Mouse (Mus musculus) heart, embryonic 14.5 days (tissue): ENCODE measurements around the gene Anapc4. TPM values are rescaled to one million over a fixed set of nuclear protein-coding genes. Genes with fewer than 3 reads are reported as not detected.

Experiments used
- ATAC-seq: fragments of 200-750 bp; cut with Nextera tagmentation; 2 replicates; pipeline ENCODE4 v1.8.0; 2017; ENCODE audit warnings: low read depth, moderate TSS enrichment; ENCODE audit not compliant: insufficient number of reproducible peaks, insufficient read depth, low FRiP score
- H3K27ac ChIP-seq, 2 experiments: fragments of 200-500 bp in 1 of 2; fragments of 300-500 bp in 1 of 2; sonication (generic) in 1 of 2; replicated peaks in 1 of 2; 2 replicates each; pipeline ENCODE4 v1.5.1; 2012 to 2014; ENCODE audit warnings: low read depth in 2 of 2, low read length in 2 of 2, control low read depth in 1 of 2, mild to moderate bottlenecking in 1 of 2, mixed read lengths in 1 of 2; ENCODE audit not compliant: control insufficient read depth in 1 of 2, insufficient read depth in 1 of 2
- H3K27me3 ChIP-seq: fragments of 300-500 bp; sonication (generic); 2 replicates; pipeline ENCODE4 v1.6.1; 2014; ENCODE audit warnings: mild to moderate bottlenecking, low read length, control low read depth; ENCODE audit not compliant: control insufficient read depth, insufficient read depth
- H3K36me3 ChIP-seq: fragments of 300-500 bp; sonication (generic); 2 replicates; pipeline ENCODE4 v1.6.1; 2014; ENCODE audit warnings: mild to moderate bottlenecking, control low read depth, low read length, mixed read lengths; ENCODE audit not compliant: control insufficient read depth, insufficient read depth
- H3K4me1 ChIP-seq, 2 experiments: fragments of 200-500 bp in 1 of 2; fragments of 300-500 bp in 1 of 2; sonication (generic) in 1 of 2; 2 replicates each; pipeline ENCODE4 v1.6.1; 2012 to 2014; ENCODE audit warnings: low read length in 2 of 2, control low read depth in 1 of 2, mixed read lengths in 1 of 2; ENCODE audit not compliant: control insufficient read depth in 2 of 2, insufficient read depth in 2 of 2
- H3K4me2 ChIP-seq: fragments of 300-500 bp; sonication (generic); 2 replicates; pipeline ENCODE4 v1.6.1; 2014; ENCODE audit warnings: mild to moderate bottlenecking, low read length
- H3K4me3 ChIP-seq, 2 experiments: fragments of 200-500 bp in 1 of 2; fragments of 300-500 bp in 1 of 2; sonication (generic) in 1 of 2; 2 replicates each; pipeline ENCODE4 v1.5.1; 2012 to 2014; ENCODE audit warnings: low read length in 2 of 2, mild to moderate bottlenecking in 2 of 2, control low read depth in 1 of 2, low read depth in 1 of 2, moderate library complexity in 1 of 2; ENCODE audit not compliant: control insufficient read depth in 1 of 2, insufficient read depth in 1 of 2
- H3K9ac ChIP-seq: fragments of 300-500 bp; sonication (generic); 2 replicates; pipeline ENCODE4 v1.6.1; 2014; ENCODE audit warnings: mild to moderate bottlenecking, low read length
- H3K9me3 ChIP-seq: fragments of 300-500 bp; sonication (generic); 2 replicates; pipeline ENCODE4 v1.6.1; 2016; ENCODE audit warnings: low read length, control low read depth; ENCODE audit not compliant: control insufficient read depth
- WGBS: fragments of 180-500 bp; shearing (Covaris S2); extraction: QIAGEN DNeasy Blood & Tissue Kit; methylation state at CpG from one replicate; pipeline ENCODE4 v1.1.7; 2014; 5-methylcytosine and 5-hydroxymethylcytosine counted together
- polyA plus RNA-seq: library from polyadenylated mRNA; unstranded; fragments of >200 nt; fragmentation: Nextera tagmentation; extraction: Ambion mirVana; gene quantifications from 2 replicates; pipeline ENCODE4 v1.2.1, GENCODE M21; 2014

Gene Anapc4
- 68.2 and 77.2 TPM in 2 replicates for polyA plus RNA-seq

- Histone ChIP-seq H3K36me3 (peaks cover 25% of the 10 kb centered on the region), H3K27me3 (no peaks in the 10 kb centered on the region), H3K4me2 (peak within 1 kb of the TSS; percentile 85), H3K9me3 (no peaks in the 10 kb centered on the region), H3K9ac (peak within 1 kb of the TSS; percentile 96), H3K27ac (peak within 1 kb of the TSS; percentile 91 to 93), H3K4me3 (peak within 1 kb of the TSS; percentile 88 to 95), H3K4me1 (peaks cover 3 to 9% of the 10 kb centered on the region in 2 experiments)
- ATAC-seq, result peak; percentile 100
- WGBS, result under 1% methylated on average over 50 of the region's 50 CpGs
Observed at GRCm38 (mm10) chr5:52833761-52834274, at the start of gene Anapc4. Anapc4 (plus strand) TSS chr5:52834012.

GRCm38 (mm10) chr5:52786556-52787322 is 47.1 kb upstream of the Anapc4 start:
- no peaks in the 10 kb centered on the region for H3K27me3 ChIP-seq
- no peak for ATAC-seq
- WGBS, result 62% methylated on average over 7 of the region's 7 CpGs
- H3K36me3 ChIP-seq, result peaks cover 27% of the 10 kb centered on the region
- H3K9ac ChIP-seq, result no peak overlapping the region
- no peak overlapping the region for H3K4me2 ChIP-seq
- H3K4me3 ChIP-seq, result no peak overlapping the region
- H3K9me3 ChIP-seq, result no peaks in the 10 kb centered on the region
- no peak overlapping the region for H3K27ac ChIP-seq
- H3K4me1 ChIP-seq, result no peaks in the 10 kb centered on the region; a peak in 2 of 4 replicates

GRCm38 (mm10) chr5:52793230-52793629 is 40.6 kb upstream of the Anapc4 start:
- Histone ChIP-seq H3K27me3 (no peaks in the 10 kb centered on the region), H3K4me3 (no peak overlapping the region), H3K4me1 (no peaks in the 10 kb centered on the region), H3K9me3 (no peaks in the 10 kb centered on the region), H3K36me3 (peaks cover 45% of the 10 kb centered on the region), H3K4me2 (no peak overlapping the region), H3K9ac (no peak overlapping the region), H3K27ac (no peak overlapping the region)
- 92% methylated on average over 9 of the region's 9 CpGs for WGBS
- no peak for ATAC-seq

GRCm38 (mm10) chr5:52794109-52794508 is 39.7 kb upstream of the Anapc4 start:
- 89% methylated on average over 9 of the region's 9 CpGs for WGBS
- no peak for ATAC-seq

DNA sequence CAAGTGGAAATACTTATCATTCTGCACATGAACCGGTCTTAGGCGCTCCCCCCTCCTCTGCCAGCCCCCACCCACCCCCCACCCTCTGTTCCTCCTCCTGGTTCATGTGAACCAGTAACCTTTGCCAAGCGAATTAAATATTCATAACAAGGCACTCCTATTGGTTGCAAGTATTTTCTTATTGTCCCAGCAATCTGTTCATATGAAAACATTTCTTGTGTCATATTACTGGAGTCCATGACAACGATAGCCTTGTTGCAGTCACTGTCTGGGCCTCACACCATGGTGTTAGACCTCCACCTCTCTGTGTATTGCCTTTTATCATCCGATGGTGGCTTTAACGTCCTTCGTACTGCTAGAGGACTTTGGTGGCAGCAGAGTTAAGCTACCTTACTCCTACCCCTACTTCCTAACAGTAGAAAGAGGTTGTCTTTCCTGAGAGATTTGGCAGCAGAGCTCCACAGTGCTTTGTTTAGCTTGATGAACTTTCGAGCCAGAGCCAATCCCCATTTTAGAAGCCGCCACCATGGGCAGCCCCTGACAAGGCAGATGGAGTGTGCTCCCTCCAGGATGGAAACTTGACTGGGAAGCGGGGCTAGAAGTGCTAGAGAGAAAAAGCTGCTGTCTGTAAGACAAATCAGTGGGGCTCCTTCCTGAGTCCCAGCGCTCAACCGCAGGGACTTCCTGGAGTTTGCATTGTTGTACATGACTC is 34.4 kb upstream of the Anapc4 start:
- H3K4me3 ChIP-seq, result no peak overlapping the region
- H3K36me3 ChIP-seq, result peaks cover 47% of the 10 kb centered on the region
- WGBS, result 86% methylated on average over 12 of the region's 12 CpGs
- no peaks in the 10 kb centered on the region for H3K27me3 ChIP-seq
- ATAC-seq, result no peak
- no peaks in the 10 kb centered on the region for H3K4me1 ChIP-seq
- H3K27ac ChIP-seq, result no peak overlapping the region
- H3K4me2 ChIP-seq, result no peak overlapping the region
- no peaks in the 10 kb centered on the region for H3K9me3 ChIP-seq
- H3K9ac ChIP-seq, result no peak overlapping the region

More at GRCm38 (mm10) chr5:52794109-52794508, 39.7 kb upstream of the Anapc4 start:
- Histone ChIP-seq H3K9ac (no peak overlapping the region), H3K27ac (no peak overlapping the region), H3K9me3 (no peaks in the 10 kb centered on the region), H3K27me3 (no peaks in the 10 kb centered on the region), H3K36me3 (peaks cover 44% of the 10 kb centered on the region), H3K4me2 (no peak overlapping the region), H3K4me1 (no peaks in the 10 kb centered on the region), H3K4me3 (no peak overlapping the region)

- Histone ChIP-seq H3K9me3 (no peaks in the 10 kb centered on the region), H3K27me3 (no peaks in the 10 kb centered on the region), H3K36me3 (peaks cover 47% of the 10 kb centered on the region), H3K4me3 (no peak overlapping the region), H3K27ac (no peak overlapping the region), H3K4me2 (no peak overlapping the region), H3K4me1 (peaks cover 3 to 4% of the 10 kb centered on the region in 2 experiments; a peak in 2 of 4 replicates), H3K9ac (no peak overlapping the region)
- 59% methylated on average over 4 of the region's 4 CpGs for WGBS
- ATAC-seq, result no peak
Observed at GRCm38 (mm10) chr5:52805801-52806200, 28.0 kb upstream of the Anapc4 start.

DNA sequence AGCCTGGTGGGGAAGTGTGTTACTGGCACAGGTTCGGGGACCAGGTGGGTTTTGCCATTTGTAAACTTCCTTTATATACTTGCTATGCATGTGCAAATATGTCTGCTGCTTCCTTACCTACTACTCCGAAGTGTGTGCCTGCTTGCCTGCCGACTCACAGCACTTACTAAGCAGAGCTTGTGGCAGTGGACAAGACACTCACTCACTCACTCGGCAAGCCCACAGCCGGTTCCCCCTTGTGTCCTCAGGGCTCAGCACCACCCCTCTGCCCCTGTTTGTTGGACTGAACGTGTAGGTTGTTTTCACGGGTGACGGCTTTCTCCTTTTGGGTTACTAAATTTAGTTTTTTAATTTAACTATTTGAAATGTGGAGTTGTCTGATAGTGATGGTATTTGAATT is 27.5 kb upstream of the Anapc4 start:
- H3K4me2 ChIP-seq, result no peak overlapping the region

More for the DNA sequence above, 27.5 kb upstream of the Anapc4 start:
- Histone ChIP-seq H3K27ac (no peak overlapping the region), H3K27me3 (no peaks in the 10 kb centered on the region), H3K9ac (no peak overlapping the region), H3K9me3 (no peaks in the 10 kb centered on the region), H3K4me1 (peaks cover 3 to 4% of the 10 kb centered on the region in 2 experiments; a peak in 2 of 4 replicates), H3K4me3 (no peak overlapping the region), H3K36me3 (peaks cover 47% of the 10 kb centered on the region)
- WGBS, result 41% methylated on average over 8 of the region's 8 CpGs
- no peak for ATAC-seq
